Mouse (Mus musculus): Measurements from ENCODE around the gene Emilin2. TPM values are rescaled to one million over a fixed set of nuclear protein-coding genes. Genes with fewer than 3 reads are reported as not detected.
A peak's percentile ranks its signal among the peaks of the same experiment; 100 is the strongest.

The Emilin2 gene
- polyA plus RNA-seq, 1 experiment: 2.0 TPM

DNA sequence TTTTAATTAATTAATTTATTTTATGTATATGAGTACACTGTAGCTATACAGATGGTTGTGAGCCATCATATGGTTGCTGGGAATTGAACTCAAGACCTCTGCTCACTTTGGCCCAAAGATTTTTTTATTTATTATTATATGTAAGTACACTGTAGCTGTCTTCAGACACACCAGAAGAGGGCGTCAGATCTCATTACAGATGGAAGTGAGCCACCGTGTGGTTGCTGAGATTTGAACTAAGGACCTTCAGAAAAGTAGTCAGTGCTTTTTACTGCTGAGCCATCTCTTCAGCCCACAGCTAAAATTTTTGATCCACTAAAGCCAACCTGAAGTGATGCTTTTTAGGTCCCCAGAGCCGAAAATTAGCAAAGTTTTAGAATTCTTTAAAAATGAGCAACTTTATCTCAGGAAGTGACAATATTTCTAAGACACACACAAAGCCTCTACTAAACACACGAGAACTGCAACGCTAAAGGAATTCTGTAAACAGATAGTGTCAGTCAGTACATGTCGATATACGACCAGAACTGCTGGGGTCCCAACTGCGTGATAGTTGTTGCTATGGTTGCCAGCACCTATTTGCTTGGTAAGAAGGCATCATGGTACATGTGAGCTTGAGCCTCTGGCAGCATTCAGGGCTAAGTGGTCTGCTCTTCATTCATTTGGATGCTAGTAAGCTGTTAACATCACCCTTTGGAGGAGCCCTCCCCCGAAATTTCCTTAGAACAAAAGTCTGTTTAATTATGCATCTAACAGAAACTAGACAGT lies 84.5 kb downstream of the Emilin2 start:
- no peak for TF ChIP-seq CTCF (IDR thresholded peaks at IDR 0.05; ENCODE audit: borderline replicate concordance, extremely low read depth, insufficient read depth, insufficient read length)
- TF ChIP-seq POLR2A (IDR thresholded peaks at IDR 0.05; ENCODE audit: borderline replicate concordance, extremely low read depth, insufficient read depth, insufficient read length, poor library complexity, severe bottlenecking): no peak

GRCm38 (mm10) chr17:71225091-71225490 lies 86.7 kb downstream of the Emilin2 start:
- TF ChIP-seq CTCF (IDR thresholded peaks at IDR 0.05; ENCODE audit: borderline replicate concordance, extremely low read depth, insufficient read depth, insufficient read length) (peak; percentile 54; the same call in 1 of the 2 replicates), POLR2A (IDR thresholded peaks at IDR 0.05; ENCODE audit: borderline replicate concordance, extremely low read depth, insufficient read depth, insufficient read length, poor library complexity, severe bottlenecking) (no peak)
- peak; percentile 45 for DNase-seq (ENCODE audit: low read depth)

More for the DNA sequence above, 84.5 kb downstream of the Emilin2 start:
- no peak for DNase-seq (ENCODE audit: low read depth)

DNA sequence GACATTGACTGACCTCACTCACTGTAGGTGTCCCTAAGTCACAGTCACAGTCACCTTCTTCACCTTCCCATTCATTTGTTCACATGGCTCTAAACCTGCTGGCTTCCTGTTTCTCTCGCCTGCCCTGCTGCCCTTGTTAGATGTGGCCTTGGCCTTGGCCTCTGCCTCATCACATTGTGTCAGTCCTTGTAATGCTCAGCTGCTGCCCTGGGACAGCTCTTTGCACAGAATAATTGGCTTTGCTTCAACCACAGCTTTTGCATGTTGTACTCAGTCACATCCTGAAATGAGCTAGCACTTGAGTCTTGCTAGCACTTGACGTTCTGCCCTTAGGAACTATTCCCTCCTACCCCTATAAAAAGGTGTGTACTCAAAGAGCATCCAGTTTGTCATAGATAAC lies 87.3 kb downstream of the Emilin2 start:
- DNase-seq (ENCODE audit: low read depth): no peak
- TF ChIP-seq POLR2A (IDR thresholded peaks at IDR 0.05; ENCODE audit: borderline replicate concordance, extremely low read depth, insufficient read depth, insufficient read length, poor library complexity, severe bottlenecking) (no peak), CTCF (IDR thresholded peaks at IDR 0.05; ENCODE audit: borderline replicate concordance, extremely low read depth, insufficient read depth, insufficient read length) (no peak)

DNA sequence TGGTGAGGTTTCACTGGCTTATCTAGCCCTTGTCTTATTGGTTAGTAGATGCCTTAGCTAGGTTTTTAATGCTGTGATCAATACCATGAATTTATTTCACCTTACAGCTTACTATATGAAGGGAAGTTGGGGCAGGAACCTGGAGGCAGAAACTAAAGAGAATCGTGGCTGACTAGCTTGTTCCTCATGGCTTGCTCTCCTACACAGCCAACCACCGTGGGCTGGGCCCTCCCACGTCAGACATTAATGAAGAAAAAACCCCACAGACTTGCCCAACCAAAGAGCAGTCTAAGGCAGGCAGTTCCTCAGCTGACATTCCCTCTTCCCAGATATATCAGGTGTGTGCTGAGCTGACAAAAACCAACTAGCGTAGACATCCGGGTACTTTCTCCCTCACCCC lies 88.1 kb downstream of the Emilin2 start:
- no peak for DNase-seq (ENCODE audit: low read depth)
- TF ChIP-seq POLR2A (IDR thresholded peaks at IDR 0.05; ENCODE audit: borderline replicate concordance, extremely low read depth, insufficient read depth, insufficient read length, poor library complexity, severe bottlenecking) (no peak), CTCF (IDR thresholded peaks at IDR 0.05; ENCODE audit: borderline replicate concordance, extremely low read depth, insufficient read depth, insufficient read length) (no peak)

GRCm38 (mm10) chr17:71221383-71221782 lies 90.4 kb downstream of the Emilin2 start:
- no peak for DNase-seq (ENCODE audit: low read depth)
- no peak for TF ChIP-seq CTCF (IDR thresholded peaks at IDR 0.05; ENCODE audit: borderline replicate concordance, extremely low read depth, insufficient read depth, insufficient read length)
- TF ChIP-seq POLR2A (IDR thresholded peaks at IDR 0.05; ENCODE audit: borderline replicate concordance, extremely low read depth, insufficient read depth, insufficient read length, poor library complexity, severe bottlenecking): no peak

DNA sequence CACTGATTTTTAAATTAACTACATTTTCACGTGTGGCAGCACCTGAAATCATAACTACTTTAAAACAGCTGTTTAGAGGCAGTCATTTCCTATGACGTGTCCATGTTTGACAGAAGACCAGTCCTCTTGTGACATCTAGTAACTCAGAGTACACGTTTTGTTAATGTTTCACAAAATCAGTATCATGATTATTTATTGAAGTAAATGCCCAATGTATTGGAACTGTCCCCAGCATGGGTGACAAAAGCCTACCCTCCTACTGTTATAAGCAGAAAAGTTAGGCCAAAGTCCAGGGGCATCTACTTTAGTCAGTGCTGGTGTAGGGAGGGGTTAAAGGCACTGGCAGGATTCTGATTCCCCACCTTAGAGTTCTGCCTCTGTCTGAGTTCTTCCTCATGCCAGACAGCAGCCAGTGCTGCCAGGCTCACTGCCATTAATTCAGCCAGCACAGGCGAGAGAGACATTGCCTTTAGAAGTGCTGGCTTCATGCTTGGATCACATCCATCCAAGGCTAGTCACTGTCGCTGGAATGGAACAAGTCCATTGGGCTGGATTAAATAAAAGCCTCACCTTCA lies 94.6 kb downstream of the Emilin2 start:
- DNase-seq (ENCODE audit: low read depth): no peak

GRCm38 (mm10) chr17:71216263-71216662 lies 95.5 kb downstream of the Emilin2 start:
- TF ChIP-seq CTCF (IDR thresholded peaks at IDR 0.05; ENCODE audit: borderline replicate concordance, extremely low read depth, insufficient read depth, insufficient read length) (no peak), POLR2A (IDR thresholded peaks at IDR 0.05; ENCODE audit: borderline replicate concordance, extremely low read depth, insufficient read depth, insufficient read length, poor library complexity, severe bottlenecking) (no peak)
- no peak for DNase-seq (ENCODE audit: low read depth)

More for the DNA sequence above, 94.6 kb downstream of the Emilin2 start:
- no peak for TF ChIP-seq CTCF (IDR thresholded peaks at IDR 0.05; ENCODE audit: borderline replicate concordance, extremely low read depth, insufficient read depth, insufficient read length)
- TF ChIP-seq POLR2A (IDR thresholded peaks at IDR 0.05; ENCODE audit: borderline replicate concordance, extremely low read depth, insufficient read depth, insufficient read length, poor library complexity, severe bottlenecking): no peak

DNA sequence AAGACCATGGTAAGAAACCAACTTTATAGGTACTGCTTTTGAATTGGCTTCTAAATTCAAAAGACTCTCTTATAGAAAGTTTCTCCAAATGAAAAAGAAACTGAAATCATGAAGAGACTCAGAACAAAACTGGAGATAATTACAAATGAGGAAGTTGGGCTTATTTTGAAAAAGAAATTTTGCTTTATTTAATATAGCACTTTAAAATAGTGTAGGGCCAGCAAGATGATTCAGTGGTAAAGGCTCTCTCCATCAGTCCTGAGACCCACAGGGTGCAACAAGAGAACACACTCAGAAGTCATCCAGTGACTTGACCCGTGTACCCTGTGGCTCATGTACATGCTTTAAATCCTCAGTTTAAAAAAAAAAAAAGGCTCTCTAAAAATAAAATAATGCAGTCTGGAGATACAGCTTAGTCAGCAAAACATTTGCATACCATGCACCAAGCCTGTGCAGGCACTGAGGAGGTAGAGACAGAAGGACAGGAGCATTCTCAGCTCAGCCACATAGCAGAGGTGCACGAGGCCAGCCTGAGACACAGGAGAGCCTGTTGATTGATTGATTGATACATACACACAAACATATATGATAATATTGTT lies 96.4 kb downstream of the Emilin2 start:
- TF ChIP-seq CTCF (IDR thresholded peaks at IDR 0.05; ENCODE audit: borderline replicate concordance, extremely low read depth, insufficient read depth, insufficient read length) (no peak), POLR2A (IDR thresholded peaks at IDR 0.05; ENCODE audit: borderline replicate concordance, extremely low read depth, insufficient read depth, insufficient read length, poor library complexity, severe bottlenecking) (no peak)
- no peak for DNase-seq (ENCODE audit: low read depth)

DNA sequence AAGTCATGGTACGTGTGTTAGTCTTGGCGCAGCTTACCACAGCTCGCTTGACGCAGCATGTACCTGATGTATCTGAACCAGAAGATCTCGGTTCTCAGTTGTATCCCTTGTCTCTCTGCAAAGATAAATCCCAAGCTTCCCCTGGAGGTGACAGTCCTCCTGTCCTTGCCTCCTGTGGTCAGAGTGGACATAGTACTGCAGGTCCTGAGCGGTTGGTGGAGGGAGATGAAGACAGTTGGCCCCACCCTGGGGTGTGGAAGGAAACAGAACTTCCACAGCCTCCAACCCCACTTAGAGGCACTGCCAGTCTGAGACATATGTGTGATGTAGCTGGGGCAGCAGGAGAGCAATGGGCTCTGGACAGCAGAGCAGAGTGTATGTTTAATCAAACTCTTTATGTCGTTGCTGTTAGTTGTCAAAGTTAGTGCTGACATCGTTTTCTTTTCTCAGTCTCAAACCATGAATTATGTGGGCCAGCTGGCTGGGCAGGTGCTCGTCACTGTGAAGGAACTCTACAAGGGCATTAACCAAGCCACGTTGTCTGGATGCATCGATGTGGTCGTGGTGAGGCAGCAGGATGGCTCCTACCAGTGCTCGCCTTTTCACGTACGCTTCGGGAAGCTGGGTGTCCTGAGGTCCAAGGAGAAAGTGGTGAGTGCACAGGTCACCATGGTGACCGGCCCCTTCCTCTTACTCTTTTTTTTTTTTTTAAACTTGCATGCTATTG lies 97.1 kb downstream of the Emilin2 start:
- DNase-seq (ENCODE audit: low read depth): no peak
- TF ChIP-seq CTCF (IDR thresholded peaks at IDR 0.05; ENCODE audit: borderline replicate concordance, extremely low read depth, insufficient read depth, insufficient read length) (no peak), POLR2A (IDR thresholded peaks at IDR 0.05; ENCODE audit: borderline replicate concordance, extremely low read depth, insufficient read depth, insufficient read length, poor library complexity, severe bottlenecking) (no peak)

DNA sequence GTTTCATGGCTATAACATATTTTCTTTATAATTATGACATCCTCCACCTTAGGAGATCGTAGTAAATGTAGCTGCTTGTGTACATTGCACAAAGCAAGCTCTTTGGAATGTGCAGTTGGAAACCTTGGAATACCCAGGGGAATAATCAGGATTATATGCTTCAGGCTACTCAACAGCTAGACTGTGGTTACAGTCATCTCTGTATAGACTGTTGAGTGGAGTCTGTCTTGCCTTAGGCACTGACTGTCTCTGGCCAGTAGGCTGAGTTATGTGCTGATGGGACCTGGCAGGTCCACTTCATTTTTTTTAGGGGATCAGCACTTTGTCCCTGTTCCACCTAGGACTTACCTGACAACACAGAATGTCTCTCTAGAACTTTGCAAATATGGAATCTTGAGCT lies 98.1 kb downstream of the Emilin2 start:
- DNase-seq (ENCODE audit: low read depth): no peak
- TF ChIP-seq POLR2A (IDR thresholded peaks at IDR 0.05; ENCODE audit: borderline replicate concordance, extremely low read depth, insufficient read depth, insufficient read length, poor library complexity, severe bottlenecking) (no peak), CTCF (IDR thresholded peaks at IDR 0.05; ENCODE audit: borderline replicate concordance, extremely low read depth, insufficient read depth, insufficient read length) (no peak)
